Mouse (Mus musculus): Measurements from ENCODE around the gene Itga11. TPM values are rescaled to one million over a fixed set of nuclear protein-coding genes. Genes with fewer than 3 reads are reported as not detected.

Itga11 gene
- polyA plus RNA-seq, 1 experiment: 0.47 TPM

GRCm38 (mm10) chr9:62746646-62747045, 69.0 kb downstream of the Itga11 start:
- H3K27me3 ChIP-seq (ENCODE audit: control insufficient read depth, insufficient read depth, low read length): no peaks in the 10 kb centered on the region
- no peaks in the 10 kb centered on the region for H3K36me3 ChIP-seq (ENCODE audit: control insufficient read depth, insufficient read depth, low read length)
- no peak for DNase-seq
- no peak for TF ChIP-seq POLR2A (IDR thresholded peaks at IDR 0.05; ENCODE audit: control insufficient read depth, extremely low read depth, insufficient read depth, low read length, poor library complexity)
- TF ChIP-seq CTCF (IDR thresholded peaks at IDR 0.05; ENCODE audit: borderline replicate concordance, control insufficient read depth, extremely low read depth, insufficient read depth, low read length, poor library complexity): no peak
- H3K4me3 ChIP-seq (ENCODE audit: control insufficient read depth, insufficient read depth, low read length): no peak overlapping the region
- H3K4me1 ChIP-seq (replicated peaks; ENCODE audit: control insufficient read depth, insufficient read depth, low read length): no peaks in the 10 kb centered on the region
- H3K27ac ChIP-seq (ENCODE audit: control insufficient read depth, insufficient read depth, low read length): no peak overlapping the region
- 94% methylated on average over 6 of the region's 6 CpGs for WGBS

DNA sequence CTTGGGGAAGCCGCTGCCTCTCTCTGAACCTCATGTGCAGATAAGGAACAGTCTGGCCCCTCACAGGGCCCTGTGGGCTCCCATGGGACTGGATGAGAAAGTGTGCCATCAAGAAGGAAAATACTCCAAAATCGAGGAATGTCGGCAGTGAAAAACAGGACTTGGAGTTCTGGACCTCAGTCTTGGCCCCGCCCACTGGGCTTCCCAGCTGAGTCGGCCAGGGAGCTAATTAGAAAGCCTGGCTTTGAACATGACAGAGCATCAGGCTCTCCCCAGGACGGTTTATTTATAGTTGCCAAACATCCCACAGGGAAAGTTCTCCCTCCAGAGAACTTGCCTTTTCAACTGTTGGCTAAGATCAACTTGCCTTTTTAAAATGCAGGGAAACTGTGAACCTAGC, 72.0 kb downstream of the Itga11 start:
- Histone ChIP-seq H3K36me3 (ENCODE audit: control insufficient read depth, insufficient read depth, low read length) (no peaks in the 10 kb centered on the region), H3K4me1 (replicated peaks; ENCODE audit: control insufficient read depth, insufficient read depth, low read length) (no peaks in the 10 kb centered on the region), H3K4me3 (ENCODE audit: control insufficient read depth, insufficient read depth, low read length) (no peak overlapping the region), H3K27me3 (ENCODE audit: control insufficient read depth, insufficient read depth, low read length) (no peaks in the 10 kb centered on the region), H3K27ac (ENCODE audit: control insufficient read depth, insufficient read depth, low read length) (no peak overlapping the region)
- 90% methylated on average over 6 of the region's 6 CpGs for WGBS
- no peak for DNase-seq
- no peak for TF ChIP-seq POLR2A (IDR thresholded peaks at IDR 0.05; ENCODE audit: control insufficient read depth, extremely low read depth, insufficient read depth, low read length, poor library complexity)
- TF ChIP-seq CTCF (IDR thresholded peaks at IDR 0.05; ENCODE audit: borderline replicate concordance, control insufficient read depth, extremely low read depth, insufficient read depth, low read length, poor library complexity): no peak

GRCm38 (mm10) chr9:62750381-62750780, 72.8 kb downstream of the Itga11 start:
- Histone ChIP-seq H3K4me3 (ENCODE audit: control insufficient read depth, insufficient read depth, low read length) (no peak overlapping the region), H3K27ac (ENCODE audit: control insufficient read depth, insufficient read depth, low read length) (no peak overlapping the region), H3K36me3 (ENCODE audit: control insufficient read depth, insufficient read depth, low read length) (no peaks in the 10 kb centered on the region), H3K27me3 (ENCODE audit: control insufficient read depth, insufficient read depth, low read length) (no peaks in the 10 kb centered on the region), H3K4me1 (replicated peaks; ENCODE audit: control insufficient read depth, insufficient read depth, low read length) (no peaks in the 10 kb centered on the region)
- 93% methylated on average over 11 of the region's 11 CpGs for WGBS
- no peak for DNase-seq
- TF ChIP-seq CTCF (IDR thresholded peaks at IDR 0.05; ENCODE audit: borderline replicate concordance, control insufficient read depth, extremely low read depth, insufficient read depth, low read length, poor library complexity): no peak
- no peak for TF ChIP-seq POLR2A (IDR thresholded peaks at IDR 0.05; ENCODE audit: control insufficient read depth, extremely low read depth, insufficient read depth, low read length, poor library complexity)

DNA sequence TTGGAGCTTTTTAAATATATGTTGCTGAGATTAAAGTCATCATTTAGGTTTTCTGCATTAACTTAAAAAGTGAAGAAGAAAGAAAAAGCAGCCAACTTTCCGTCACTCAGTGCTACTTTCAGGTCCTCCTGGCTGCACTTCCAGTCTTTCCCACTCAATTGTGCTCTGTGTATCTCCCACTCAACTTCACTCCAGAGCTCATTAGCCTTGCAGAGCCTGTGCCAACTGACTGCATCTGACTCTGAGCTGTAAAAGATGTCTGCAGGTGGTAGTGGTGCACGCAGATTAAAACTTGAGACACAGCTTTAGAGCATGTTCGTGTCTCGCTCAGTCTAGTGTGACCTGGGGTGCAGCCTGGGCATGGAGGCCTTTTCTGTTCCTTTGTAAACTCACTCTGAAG, 80.7 kb downstream of the Itga11 start:
- H3K27me3 ChIP-seq (ENCODE audit: control insufficient read depth, insufficient read depth, low read length): no peaks in the 10 kb centered on the region
- WGBS: 90% methylated on average over 4 of the region's 4 CpGs
- H3K4me3 ChIP-seq (ENCODE audit: control insufficient read depth, insufficient read depth, low read length): no peak overlapping the region
- no peak overlapping the region for H3K27ac ChIP-seq (ENCODE audit: control insufficient read depth, insufficient read depth, low read length)
- no peaks in the 10 kb centered on the region for H3K4me1 ChIP-seq (replicated peaks; ENCODE audit: control insufficient read depth, insufficient read depth, low read length)
- no peaks in the 10 kb centered on the region for H3K36me3 ChIP-seq (ENCODE audit: control insufficient read depth, insufficient read depth, low read length)
- no peak for DNase-seq
- TF ChIP-seq CTCF (IDR thresholded peaks at IDR 0.05; ENCODE audit: borderline replicate concordance, control insufficient read depth, extremely low read depth, insufficient read depth, low read length, poor library complexity): no peak

- 62% methylated on average over 3 of the region's 3 CpGs for WGBS
- H3K36me3 ChIP-seq (ENCODE audit: control insufficient read depth, insufficient read depth, low read length): no peaks in the 10 kb centered on the region
- H3K4me3 ChIP-seq (ENCODE audit: control insufficient read depth, insufficient read depth, low read length): no peak overlapping the region
- no peak overlapping the region for H3K27ac ChIP-seq (ENCODE audit: control insufficient read depth, insufficient read depth, low read length)
- peaks cover 3% of the 10 kb centered on the region; the same call in 1 of the 2 replicates for H3K4me1 ChIP-seq (replicated peaks; ENCODE audit: control insufficient read depth, insufficient read depth, low read length)
- no peaks in the 10 kb centered on the region for H3K27me3 ChIP-seq (ENCODE audit: control insufficient read depth, insufficient read depth, low read length)
- peak; percentile 16 for DNase-seq
- TF ChIP-seq CTCF (IDR thresholded peaks at IDR 0.05; ENCODE audit: borderline replicate concordance, control insufficient read depth, extremely low read depth, insufficient read depth, low read length, poor library complexity) (no peak), POLR2A (IDR thresholded peaks at IDR 0.05; ENCODE audit: control insufficient read depth, extremely low read depth, insufficient read depth, low read length, poor library complexity) (no peak)
Observed at GRCm38 (mm10) chr9:62759601-62760000, 82.0 kb downstream of the Itga11 start.

GRCm38 (mm10) chr9:62763478-62763877, 85.9 kb downstream of the Itga11 start:
- no peak overlapping the region for H3K27ac ChIP-seq (ENCODE audit: control insufficient read depth, insufficient read depth, low read length)
- H3K4me1 ChIP-seq (replicated peaks; ENCODE audit: control insufficient read depth, insufficient read depth, low read length): peaks cover 3% of the 10 kb centered on the region; the same call in 1 of the 2 replicates
- no peaks in the 10 kb centered on the region for H3K36me3 ChIP-seq (ENCODE audit: control insufficient read depth, insufficient read depth, low read length)
- WGBS: 23% methylated on average over 13 of the region's 13 CpGs
- peak; percentile 37 for DNase-seq
- no peaks in the 10 kb centered on the region for H3K27me3 ChIP-seq (ENCODE audit: control insufficient read depth, insufficient read depth, low read length)
- no peak overlapping the region for H3K4me3 ChIP-seq (ENCODE audit: control insufficient read depth, insufficient read depth, low read length)
- no peak for TF ChIP-seq POLR2A (IDR thresholded peaks at IDR 0.05; ENCODE audit: control insufficient read depth, extremely low read depth, insufficient read depth, low read length, poor library complexity)
- TF ChIP-seq CTCF (IDR thresholded peaks at IDR 0.05; ENCODE audit: borderline replicate concordance, control insufficient read depth, extremely low read depth, insufficient read depth, low read length, poor library complexity): no peak

DNA sequence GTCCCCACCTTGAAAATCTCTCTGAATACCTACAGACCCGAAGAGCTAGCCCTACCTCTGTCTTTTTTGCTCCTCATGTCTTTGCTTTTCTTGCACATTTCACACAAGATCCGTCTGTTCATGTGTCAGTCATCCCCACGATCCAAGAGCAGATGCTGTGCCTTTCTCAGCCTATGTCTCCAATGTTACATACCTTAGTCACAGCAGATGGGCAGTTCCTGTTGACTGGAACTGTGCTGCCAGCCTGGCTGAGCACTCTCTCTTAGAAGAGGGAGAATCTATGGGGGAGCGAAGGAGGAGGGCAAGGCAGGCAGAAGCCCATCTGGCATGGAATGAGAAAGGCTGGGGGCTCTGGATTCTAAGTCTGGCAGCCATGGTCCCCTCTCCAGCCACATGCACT, 87.7 kb downstream of the Itga11 start:
- Histone ChIP-seq H3K27ac (ENCODE audit: control insufficient read depth, insufficient read depth, low read length) (no peak overlapping the region), H3K4me1 (replicated peaks; ENCODE audit: control insufficient read depth, insufficient read depth, low read length) (peaks cover 3% of the 10 kb centered on the region; the same call in 1 of the 2 replicates), H3K4me3 (ENCODE audit: control insufficient read depth, insufficient read depth, low read length) (no peak overlapping the region), H3K27me3 (ENCODE audit: control insufficient read depth, insufficient read depth, low read length) (no peaks in the 10 kb centered on the region), H3K36me3 (ENCODE audit: control insufficient read depth, insufficient read depth, low read length) (no peaks in the 10 kb centered on the region)
- TF ChIP-seq CTCF (IDR thresholded peaks at IDR 0.05; ENCODE audit: borderline replicate concordance, control insufficient read depth, extremely low read depth, insufficient read depth, low read length, poor library complexity) (no peak), POLR2A (IDR thresholded peaks at IDR 0.05; ENCODE audit: control insufficient read depth, extremely low read depth, insufficient read depth, low read length, poor library complexity) (no peak)
- DNase-seq: no peak
- 78% methylated on average over 4 of the region's 4 CpGs for WGBS

Measured in thymus, adult 2 months (tissue).